Mouse (Mus musculus) lung, postnatal 0 days (tissue): ENCODE measurements around the gene Tut1.

Experiments
- CTCF ChIP-seq: IDR thresholded peaks from 2 replicates; pipeline ENCODE4 v1.5.1; 2016; ENCODE audit warnings: antibody characterized with exemption, mild to moderate bottlenecking
- EP300 ChIP-seq: IDR thresholded peaks from 2 replicates; pipeline ENCODE4 v1.6.1; 2016; ENCODE audit warnings: antibody characterized with exemption, mild to moderate bottlenecking, control low read depth

DNA sequence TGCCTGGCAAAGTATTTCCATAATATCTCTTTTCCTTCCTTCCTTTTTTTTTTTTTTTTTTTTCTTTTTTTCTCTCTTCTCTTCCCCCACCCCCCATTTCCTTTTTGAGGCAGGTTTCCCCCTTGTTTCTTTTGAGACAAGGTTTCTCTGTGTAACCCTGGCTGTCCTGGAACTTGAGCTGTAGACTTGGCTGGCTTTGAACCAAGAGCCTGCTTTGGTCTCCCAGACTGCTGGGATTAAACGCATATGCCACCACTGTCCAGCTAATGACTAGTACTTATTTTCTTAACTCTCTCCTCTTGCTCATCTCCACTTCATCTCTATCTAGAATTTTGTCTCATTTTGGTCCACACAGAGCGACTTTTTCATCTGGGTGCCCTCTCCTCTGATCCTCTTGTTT is 10.6 kb upstream of the Tut1 start:
- TF ChIP-seq CTCF (no peak), EP300 (no peak)
